Comparison of ENCODE assay signal across 24 mouse cellular contexts in genomic region chr2:132726156-132726555, GRCm38 (mm10). TPM values are rescaled to one million over a fixed set of nuclear protein-coding genes. Genes with fewer than 3 reads are reported as not detected.
A peak's percentile ranks its signal among the peaks of the same experiment; 100 is the strongest.
DNase-seq lines count a peak whose midpoint lies in the region; ATAC-seq lines count a peak whose summit lies in the region.
"Had no signal": no experiment of that assay in that cellular context is flagged by ENCODE, and none has a peak within 500 bp of the region (broad histone marks: within the 10 kb centered on the region; RNA-seq: fewer than 3 reads in every experiment).

No protein-coding gene starts in this region.

- DNase-seq in forebrain, embryonic 11.5 days (ENCODE audit: low spot score) = no peak
- DNase-seq in midbrain, embryonic 11.5 days (ENCODE audit: low spot score, missing footprints) = no peak
- peak; percentile 45 for DNase-seq in forebrain, embryonic 14.5 days (ENCODE audit: low spot score)
- DNase-seq in lung, postnatal 36 days = no peak
- DNase-seq: adrenal gland, adult 2 months; adrenal gland, postnatal 14 days; cerebellum, adult 18-20 months; cerebellum, adult 9-10 months; cerebellum, postnatal 25 days; gastrocnemius, postnatal 10 days; gastrocnemius, postnatal 36 days; heart, postnatal 10 days; heart, postnatal 36 days; kidney, adult 11 months had no signal

- peaks cover 4% of the 10 kb centered on the region; the same call in 1 of the 2 replicates for H3K4me1 ChIP-seq in forebrain, embryonic 11.5 days (replicated peaks; ENCODE audit: control insufficient read depth, insufficient read depth, low read length)
- H3K4me1 ChIP-seq in forebrain, embryonic 15.5 days = peaks cover 19% of the 10 kb centered on the region
- H3K4me1 ChIP-seq in midbrain, embryonic 11.5 days (ENCODE audit: control insufficient read depth, insufficient read depth, low read length) = peaks cover 4% of the 10 kb centered on the region
- peaks cover 13% of the 10 kb centered on the region for H3K4me1 ChIP-seq in midbrain, embryonic 15.5 days
- peaks cover 12% of the 10 kb centered on the region for H3K4me1 ChIP-seq in forebrain, embryonic 14.5 days (ENCODE audit: control insufficient read depth, insufficient read depth, low read length)
- H3K4me1 ChIP-seq: embryonic facial prominence, embryonic 12.5 days; hindbrain, embryonic 10.5 days; intestine, embryonic 15.5 days had no signal

- H3K9ac ChIP-seq in forebrain, embryonic 11.5 days (ENCODE audit: low read length) = no peak overlapping the region
- H3K9ac ChIP-seq in forebrain, embryonic 15.5 days (replicated peaks) = no peak overlapping the region
- no peak overlapping the region for H3K9ac ChIP-seq in midbrain, embryonic 11.5 days (ENCODE audit: low read length)
- H3K9ac ChIP-seq in midbrain, embryonic 15.5 days = no peak overlapping the region
- H3K9ac ChIP-seq in forebrain, embryonic 14.5 days (ENCODE audit: low read length) = no peak overlapping the region
- H3K9ac ChIP-seq: embryonic facial prominence, embryonic 12.5 days; embryonic facial prominence, embryonic 15.5 days; heart, embryonic 12.5 days; heart, embryonic 15.5 days; hindbrain, embryonic 13.5 days; intestine, embryonic 15.5 days had no signal

- no peaks in the 10 kb centered on the region for H3K27me3 ChIP-seq in forebrain, embryonic 11.5 days (ENCODE audit: control insufficient read depth, insufficient read depth, low read length)
- H3K27me3 ChIP-seq in forebrain, embryonic 15.5 days = no peaks in the 10 kb centered on the region
- no peaks in the 10 kb centered on the region for H3K27me3 ChIP-seq in midbrain, embryonic 11.5 days (ENCODE audit: control insufficient read depth, insufficient read depth, low read length)
- H3K27me3 ChIP-seq in midbrain, embryonic 15.5 days (replicated peaks) = no peaks in the 10 kb centered on the region
- no peaks in the 10 kb centered on the region for H3K27me3 ChIP-seq in forebrain, embryonic 14.5 days (replicated peaks; ENCODE audit: control insufficient read depth, insufficient read depth, low read length)
- H3K27me3 ChIP-seq: embryonic facial prominence, embryonic 12.5 days; embryonic facial prominence, embryonic 15.5 days; heart, embryonic 12.5 days; heart, embryonic 15.5 days; hindbrain, embryonic 13.5 days; intestine, embryonic 15.5 days had no signal

- H3K27ac ChIP-seq in forebrain, embryonic 11.5 days (ENCODE audit: low read depth, low read length) = no peak overlapping the region
- no peak overlapping the region for H3K27ac ChIP-seq in forebrain, embryonic 15.5 days (replicated peaks)
- H3K27ac ChIP-seq in midbrain, embryonic 11.5 days (ENCODE audit: low read depth, low read length) = no peak overlapping the region
- no peak overlapping the region for H3K27ac ChIP-seq in midbrain, embryonic 15.5 days
- H3K27ac ChIP-seq in forebrain, embryonic 14.5 days (ENCODE audit: low read depth, low read length) = no peak overlapping the region
- H3K27ac ChIP-seq: embryonic facial prominence, embryonic 12.5 days; embryonic facial prominence, embryonic 15.5 days; heart, embryonic 15.5 days; hindbrain, embryonic 10.5 days; hindbrain, embryonic 13.5 days; intestine, embryonic 15.5 days had no signal

- ATAC-seq in forebrain, embryonic 11.5 days (replicated peaks; ENCODE audit: low FRiP score) = peak; percentile 54
- no peak for ATAC-seq in forebrain, embryonic 15.5 days (replicated peaks)
- peak; percentile 71 for ATAC-seq in midbrain, embryonic 11.5 days (ENCODE audit: low FRiP score)
- no peak for ATAC-seq in midbrain, embryonic 15.5 days (replicated peaks)
- peak; percentile 43; the same call in 1 of the 2 replicates for ATAC-seq in forebrain, embryonic 14.5 days
- ATAC-seq: hindbrain, embryonic 16.5 days; intestine, embryonic 15.5 days had no signal

- no peaks in the 10 kb centered on the region for H3K9me3 ChIP-seq in forebrain, embryonic 11.5 days (ENCODE audit: control insufficient read depth, low read length)
- H3K9me3 ChIP-seq in forebrain, embryonic 15.5 days = no peaks in the 10 kb centered on the region
- H3K9me3 ChIP-seq in midbrain, embryonic 11.5 days (ENCODE audit: control insufficient read depth, low read length) = no peaks in the 10 kb centered on the region
- H3K9me3 ChIP-seq in midbrain, embryonic 15.5 days = no peaks in the 10 kb centered on the region
- H3K9me3 ChIP-seq in forebrain, embryonic 14.5 days (replicated peaks; ENCODE audit: control insufficient read depth, low read length) = no peaks in the 10 kb centered on the region
- H3K9me3 ChIP-seq: embryonic facial prominence, embryonic 12.5 days; embryonic facial prominence, embryonic 15.5 days; heart, embryonic 12.5 days; heart, embryonic 15.5 days; hindbrain, embryonic 10.5 days; hindbrain, embryonic 13.5 days; intestine, embryonic 15.5 days had no signal

- no peak overlapping the region for H3K4me3 ChIP-seq in forebrain, embryonic 11.5 days (ENCODE audit: low read depth, low read length)
- no peak overlapping the region for H3K4me3 ChIP-seq in forebrain, embryonic 15.5 days
- H3K4me3 ChIP-seq in midbrain, embryonic 11.5 days (ENCODE audit: low read depth, low read length) = no peak overlapping the region
- H3K4me3 ChIP-seq in midbrain, embryonic 15.5 days = no peak overlapping the region
- no peak overlapping the region for H3K4me3 ChIP-seq in forebrain, embryonic 14.5 days (ENCODE audit: low read depth, low read length)
- H3K4me3 ChIP-seq: embryonic facial prominence, embryonic 12.5 days; embryonic facial prominence, embryonic 15.5 days; heart, embryonic 12.5 days; heart, embryonic 15.5 days; hindbrain, embryonic 10.5 days; hindbrain, embryonic 13.5 days; intestine, embryonic 15.5 days had no signal

- WGBS in forebrain, embryonic 11.5 days = 62% methylated on average over 2 of the region's 2 CpGs
- WGBS in forebrain, embryonic 15.5 days = 49% methylated on average over 2 of the region's 2 CpGs
- WGBS in midbrain, embryonic 11.5 days = 82% methylated on average over 2 of the region's 2 CpGs
- WGBS in midbrain, embryonic 15.5 days = 59% methylated on average over 2 of the region's 2 CpGs
- WGBS in forebrain, embryonic 14.5 days = 53% methylated on average over 2 of the region's 2 CpGs

- H3K36me3 ChIP-seq in forebrain, embryonic 11.5 days (ENCODE audit: control insufficient read depth, insufficient read depth, low read length) = no peaks in the 10 kb centered on the region
- H3K36me3 ChIP-seq in forebrain, embryonic 15.5 days = no peaks in the 10 kb centered on the region
- H3K36me3 ChIP-seq in midbrain, embryonic 11.5 days (ENCODE audit: control insufficient read depth, insufficient read depth, low read length) = no peaks in the 10 kb centered on the region
- no peaks in the 10 kb centered on the region for H3K36me3 ChIP-seq in midbrain, embryonic 15.5 days (replicated peaks)
- H3K36me3 ChIP-seq in forebrain, embryonic 14.5 days (ENCODE audit: control insufficient read depth, insufficient read depth, low read length) = no peaks in the 10 kb centered on the region
- H3K36me3 ChIP-seq: embryonic facial prominence, embryonic 12.5 days; heart, embryonic 12.5 days; heart, embryonic 15.5 days; hindbrain, embryonic 10.5 days; hindbrain, embryonic 13.5 days; intestine, embryonic 15.5 days had no signal

- no peak overlapping the region for H3K4me2 ChIP-seq in forebrain, embryonic 11.5 days (ENCODE audit: low read depth, low read length, severe bottlenecking)
- H3K4me2 ChIP-seq in forebrain, embryonic 15.5 days (replicated peaks) = no peak overlapping the region
- H3K4me2 ChIP-seq in midbrain, embryonic 11.5 days = no peak overlapping the region
- H3K4me2 ChIP-seq in midbrain, embryonic 15.5 days = no peak overlapping the region
- no peak overlapping the region for H3K4me2 ChIP-seq in forebrain, embryonic 14.5 days (ENCODE audit: low read length)
- H3K4me2 ChIP-seq: embryonic facial prominence, embryonic 12.5 days; embryonic facial prominence, embryonic 15.5 days; heart, embryonic 12.5 days; heart, embryonic 15.5 days; hindbrain, embryonic 13.5 days; intestine, embryonic 15.5 days had no signal

RNA-seq across cellular contexts. Expression of gene Shld1, which starts 39.4 kb away (rescaled TPM):
- polyA plus RNA-seq in forebrain, embryonic 11.5 days (2014; fragmentation: Nextera tagmentation; extraction: Ambion mirVana) = 17.6 and 18.4 TPM in 2 replicates
- 22.1 and 24.6 TPM in 2 replicates for polyA plus RNA-seq in forebrain, embryonic 15.5 days (2015; fragmentation: Nextera tagmentation; extraction: Ambion mirVana)
- polyA plus RNA-seq in midbrain, embryonic 11.5 days (2014; fragmentation: Nextera tagmentation; extraction: Ambion mirVana) = 17.9 and 20.5 TPM in 2 replicates
- polyA plus RNA-seq in midbrain, embryonic 15.5 days (2015; fragmentation: Nextera tagmentation; extraction: Ambion mirVana) = 21.4 and 21.8 TPM in 2 replicates
- 25.8 and 30.8 TPM in 2 replicates for polyA plus RNA-seq in forebrain, embryonic 14.5 days (2014; fragmentation: Nextera tagmentation; extraction: Ambion mirVana)

RNA-seq across cellular contexts. Expression of gene Chgb, which starts 54.9 kb away (rescaled TPM):
- 5.9 TPM in 2 replicates for polyA plus RNA-seq in forebrain, embryonic 11.5 days (2014; fragmentation: Nextera tagmentation; extraction: Ambion mirVana)
- polyA plus RNA-seq in forebrain, embryonic 15.5 days (2015; fragmentation: Nextera tagmentation; extraction: Ambion mirVana) = 36.3 and 39.4 TPM in 2 replicates
- polyA plus RNA-seq in midbrain, embryonic 11.5 days (2014; fragmentation: Nextera tagmentation; extraction: Ambion mirVana) = 23.0 and 25.5 TPM in 2 replicates
- 87.9 and 97.5 TPM in 2 replicates for polyA plus RNA-seq in midbrain, embryonic 15.5 days (2015; fragmentation: Nextera tagmentation; extraction: Ambion mirVana)
- polyA plus RNA-seq in forebrain, embryonic 14.5 days (2014; fragmentation: Nextera tagmentation; extraction: Ambion mirVana) = 23.1 and 27.0 TPM in 2 replicates

Comparison
In these comparisons a context has a peak if more than half of its experiments do, and no peak if none do; other contexts are left out.
1. ATAC-seq: peak in forebrain, embryonic 11.5 days (single experiment), midbrain, embryonic 11.5 days (single experiment) and forebrain, embryonic 14.5 days (single experiment); none in forebrain, embryonic 15.5 days (single experiment) and midbrain, embryonic 15.5 days (single experiment).